Mouse (Mus musculus) MEL (cell line): Measurements from ENCODE around the gene Rtn4rl1.

Experiments
- CTCF ChIP-seq, 3 experiments: IDR thresholded peaks in 2 of 3; conservative IDR thresholded peaks in 1 of 3; 2 replicates each; pipeline ENCODE4 v1.5.1; 2011 to 2012; ENCODE audit warnings: low read length in 3 of 3, low read depth in 2 of 3, mild to moderate bottlenecking in 2 of 3, improper control_type of control experiment in 1 of 3, inconsistent platforms in 1 of 3, mixed read lengths in 1 of 3, moderate library complexity in 1 of 3; ENCODE audit not compliant: control insufficient read depth in 1 of 3, insufficient read depth in 1 of 3, poor library complexity in 1 of 3, severe bottlenecking in 1 of 3
- E2F4 ChIP-seq: IDR thresholded peaks from 2 replicates; pipeline ENCODE4 v1.6.1; 2011; ENCODE audit warnings: low read depth, low read length, improper control_type of control experiment, borderline replicate concordance
- GABPA ChIP-seq: IDR thresholded peaks from 2 replicates; pipeline ENCODE4 v1.6.1; 2012; ENCODE audit warnings: low read depth, mild to moderate bottlenecking, inconsistent platforms, low read length, improper control_type of control experiment, moderate library complexity
- GATA1 ChIP-seq: IDR thresholded peaks from 2 replicates; pipeline ENCODE4 v1.6.1; 2011; ENCODE audit warnings: low read depth, low read length, improper control_type of control experiment
- HCFC1 ChIP-seq: IDR thresholded peaks from 2 replicates; pipeline ENCODE4 v1.6.1; 2012; ENCODE audit warnings: low read depth, mild to moderate bottlenecking, inconsistent platforms, low read length, improper control_type of control experiment, moderate library complexity
- MAZ ChIP-seq: IDR thresholded peaks from 2 replicates; pipeline ENCODE4 v1.6.1; 2012; ENCODE audit warnings: low read depth, mild to moderate bottlenecking, inconsistent platforms, low read length, improper control_type of control experiment
- MYC ChIP-seq: IDR thresholded peaks from 2 replicates; pipeline ENCODE4 v1.6.1; 2011; ENCODE audit warnings: low read depth, mild to moderate bottlenecking, low read length, improper control_type of control experiment, moderate library complexity
- TBP ChIP-seq: IDR thresholded peaks from 2 replicates; pipeline ENCODE4 v1.8.0; 2011; ENCODE audit warnings: low read depth, low read length, improper control_type of control experiment
- USF1 ChIP-seq: IDR thresholded peaks from 2 replicates; pipeline ENCODE4 v1.6.1; 2014; ENCODE audit warnings: low read depth, mild to moderate bottlenecking, inconsistent platforms, low read length, improper control_type of control experiment, moderate library complexity

GRCm38 (mm10) chr11:75148332-75149035 is 45.1 kb upstream of the Rtn4rl1 start:
- TF ChIP-seq GABPA (no peak), TBP (no peak), USF1 (no peak), GATA1 (no peak), E2F4 (no peak), HCFC1 (no peak), CTCF (IDR thresholded peaks at IDR 0.05 in 2 of 3, conservative IDR thresholded peaks at IDR 0.05 in 1 of 3; ENCODE audit: control insufficient read depth in 1 of 3, insufficient read depth in 1 of 3, low read depth in 2 of 3, low read length in 3 of 3, poor library complexity in 1 of 3, severe bottlenecking in 1 of 3) (no peak), MYC (no peak), MAZ (no peak)
